Mouse (Mus musculus): ENCODE results near the gene Top3b. TPM values are rescaled to one million over a fixed set of nuclear protein-coding genes. Genes with fewer than 3 reads are reported as not detected.
"Not testable (repeated sequence)": the region's sequence is repeated elsewhere in the genome, so short reads cannot be mapped to it uniquely, and the experiment has no call there.

The Top3b gene
- total RNA-seq (2021), result 10 to 100 TPM; 83.5 to 93.2 TPM
- long read RNA-seq, experiment 1, transcript Top3b-201 (18 exons, 3,073 nt), result major isoform, 6 of 36 reads
- long read RNA-seq, experiment 1, partial matches to known transcripts, result 5 of 36 reads
- long read RNA-seq, experiment 1, other reads (novel, unspliced or antisense), result 24 of 36 reads
- long read RNA-seq, experiment 2, transcript Top3b-201 (18 exons, 3,073 nt), result major isoform, 12 of 84 reads
- long read RNA-seq, experiment 2, partial matches to known transcripts, result 9 of 84 reads
- long read RNA-seq, experiment 2, other reads (novel, unspliced or antisense), result 58 of 84 reads

DNA sequence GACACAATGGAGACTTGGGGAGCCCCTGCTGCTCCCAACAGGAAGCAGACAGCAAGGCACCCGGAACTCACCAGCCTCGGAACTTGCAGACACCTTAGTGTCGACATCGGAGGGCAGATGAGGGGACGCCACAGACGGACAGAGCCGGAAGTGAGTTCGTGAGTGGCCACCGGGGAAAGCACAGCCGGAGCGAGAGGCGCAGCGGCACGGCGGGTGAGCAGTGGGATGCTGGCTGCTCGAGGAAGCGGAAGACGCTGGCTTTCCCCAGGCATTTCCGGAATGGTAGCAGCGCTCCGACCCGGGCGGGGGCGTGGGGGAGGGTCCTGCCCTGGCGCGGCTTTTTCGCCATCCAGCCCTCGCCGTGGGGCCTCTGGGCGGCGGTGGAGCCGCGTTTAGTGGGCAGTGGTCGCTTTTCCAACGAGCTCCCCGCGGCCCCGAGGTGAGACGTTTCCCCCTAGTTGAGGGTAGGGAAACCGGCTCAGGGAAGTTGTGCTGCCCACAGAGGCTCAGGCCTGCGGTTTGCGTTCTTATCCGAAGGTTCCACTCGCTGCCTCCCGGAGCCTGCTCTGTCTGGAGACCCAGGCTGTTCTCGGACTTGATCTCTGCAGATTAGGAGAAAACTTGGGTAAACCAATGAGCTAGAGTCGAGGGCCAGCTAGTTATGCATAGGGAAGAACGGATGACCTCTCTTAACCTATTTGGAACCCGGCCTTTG lies at the start of gene Top3b, which contains the start of gene Vpreb1:
TSS of gene Top3b (plus strand) at position 120 of the 715 bp plus-strand sequence.
TSS of gene Vpreb1 (minus strand) at position 227 of the 715 bp plus-strand sequence.
- DNase-seq (ENCODE audit: low spot score in 2 of 2), result peak; percentile 60 to 79

DNA sequence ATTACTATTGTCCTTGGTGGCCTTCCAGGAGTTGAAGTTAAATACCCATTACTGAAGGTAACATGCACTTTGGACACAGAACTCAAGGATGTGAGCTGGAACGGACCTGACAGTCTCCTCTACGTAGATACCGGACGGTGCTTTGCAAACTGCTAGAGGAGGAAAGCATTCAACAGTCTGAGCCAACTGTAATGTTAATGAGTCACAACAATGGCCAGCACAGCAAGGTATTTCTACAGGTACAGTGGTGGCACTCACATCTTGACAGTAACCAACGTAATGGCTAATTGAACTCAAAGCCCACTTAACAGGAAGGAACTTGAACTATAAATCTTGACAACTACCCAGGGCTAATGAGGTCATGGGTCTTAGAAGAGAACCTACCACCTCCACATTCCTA lies 45.1 kb upstream of the Top3b start:
- DNase-seq (ENCODE audit: low spot score in 2 of 2), result no peak

DNA sequence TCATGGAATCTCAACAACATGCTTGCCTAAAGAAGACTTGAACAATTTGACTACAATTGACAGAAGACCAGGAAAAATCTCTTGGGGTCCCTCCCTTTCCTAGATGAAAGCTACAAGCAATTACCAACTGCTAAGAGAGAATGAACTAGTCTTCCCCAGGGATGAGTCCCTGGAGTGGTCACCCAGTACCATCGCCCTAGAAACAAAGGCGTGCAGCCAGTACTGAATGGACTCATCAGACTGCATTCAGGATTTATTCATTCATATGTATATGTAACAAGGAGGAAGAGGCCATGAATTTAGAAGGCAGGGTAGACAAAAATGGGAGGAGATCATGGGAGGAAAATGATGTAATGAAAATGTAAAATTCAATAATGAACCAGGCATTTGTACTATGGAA lies 44.3 kb upstream of the Top3b start:
- DNase-seq (ENCODE audit: low spot score in 2 of 2), result no peak

DNA sequence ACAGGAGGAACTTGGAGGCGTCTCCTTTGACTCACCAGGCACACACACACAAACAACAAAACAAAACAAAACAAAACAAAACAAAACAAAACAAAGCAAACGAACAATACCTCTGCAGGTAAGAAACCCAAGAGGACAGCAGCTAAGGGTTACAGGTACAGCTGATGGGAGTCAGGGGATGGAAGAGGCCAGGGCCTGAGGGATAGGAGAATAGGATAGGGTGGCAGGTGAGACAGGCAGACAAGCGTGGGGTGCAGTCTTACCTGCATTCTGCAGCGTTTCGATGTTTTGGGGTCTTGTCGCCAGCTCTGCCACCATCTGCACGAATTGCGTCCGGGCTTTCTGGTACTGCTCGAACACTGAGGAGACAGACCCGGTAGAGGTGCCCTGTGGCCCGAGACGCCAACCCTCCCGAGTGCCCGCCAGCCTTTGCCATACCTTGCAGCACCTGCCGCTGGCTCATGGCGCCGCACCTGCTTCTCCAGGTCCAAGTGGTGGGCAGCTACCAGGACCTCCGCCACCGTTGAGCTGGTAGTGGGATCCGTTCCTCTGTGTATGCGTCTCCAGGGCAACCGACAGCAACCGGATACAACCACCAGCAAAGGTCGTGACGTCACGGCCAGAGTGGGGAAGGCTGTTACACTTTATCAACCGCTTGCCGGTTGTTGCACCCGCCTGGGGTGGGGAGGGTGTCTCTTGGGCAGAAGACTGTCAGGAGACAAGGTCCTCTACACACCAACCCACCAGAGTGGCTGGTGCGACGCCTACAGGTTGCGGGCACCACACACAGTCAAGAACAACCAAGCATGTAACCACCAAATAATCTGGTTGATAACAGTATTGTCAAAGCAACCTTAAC lies 41.5 kb upstream of the Top3b start, which contains the start of gene Spag6l:
TSS of gene Spag6l (minus strand) at position 700 of the 859 bp plus-strand sequence.
- peak in 1 of 2 experiments; percentile 16 for DNase-seq (ENCODE audit: low spot score in 2 of 2)

DNA sequence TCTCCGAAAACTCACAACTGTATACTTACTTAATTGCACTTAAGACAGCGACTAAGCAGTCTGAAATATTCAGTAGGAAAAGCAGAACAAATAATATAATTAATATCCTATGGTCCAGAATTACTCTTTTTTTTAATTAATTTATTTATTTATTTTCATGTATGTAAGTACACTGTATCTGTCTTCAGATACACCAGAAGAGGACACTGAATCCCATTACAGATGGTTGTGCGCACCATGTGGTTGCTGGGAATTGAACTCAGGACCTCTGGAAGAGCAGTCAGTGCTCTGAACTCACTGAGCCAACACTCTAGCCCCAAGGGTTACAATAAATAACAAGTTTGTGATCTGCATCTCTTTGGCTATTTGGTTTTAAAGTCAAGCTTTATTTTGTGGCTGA lies 40.9 kb upstream of the Top3b start:
- DNase-seq (ENCODE audit: low spot score in 2 of 2), result no peak

DNA sequence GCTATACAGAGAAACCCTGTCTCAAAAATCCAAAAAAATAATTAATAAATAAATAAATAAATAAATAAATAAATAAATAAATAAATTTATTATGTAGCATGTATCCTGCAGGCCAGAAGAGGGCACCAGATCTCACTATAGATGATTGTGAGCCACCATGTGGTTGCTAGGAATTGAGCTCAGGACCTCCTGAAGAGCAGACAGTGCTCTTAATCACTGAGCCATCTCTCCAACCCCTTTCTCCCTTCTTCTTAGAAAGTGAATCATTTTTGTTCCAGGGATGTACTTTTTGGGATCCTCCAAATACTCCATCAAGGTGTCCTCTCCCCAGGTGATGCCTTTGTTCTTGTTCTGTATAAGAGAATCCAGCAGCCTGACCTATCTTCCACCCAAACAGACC lies 21.3 kb upstream of the Top3b start:
- DNase-seq (ENCODE audit: low spot score in 2 of 2), result no peak

DNA sequence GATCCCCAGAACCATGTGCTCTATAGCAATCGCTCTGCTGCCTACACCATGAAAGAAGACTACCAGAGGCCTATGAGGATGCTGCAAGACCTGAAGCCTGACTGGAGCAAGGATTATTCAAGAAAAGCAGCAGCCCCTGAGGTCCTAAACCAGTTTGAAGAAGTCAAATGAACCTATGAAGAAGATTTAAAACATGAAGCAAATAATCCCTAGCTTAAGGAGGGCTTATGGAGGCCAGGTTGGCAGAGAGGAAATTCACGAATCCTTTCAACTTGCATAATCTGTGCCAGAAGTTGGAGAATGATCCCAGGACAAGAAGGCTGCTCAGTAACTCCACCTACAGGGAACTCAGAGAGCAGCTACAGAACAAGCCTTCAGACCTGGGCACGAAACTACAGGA lies 18.1 kb upstream of the Top3b start:
- DNase-seq (ENCODE audit: low spot score in 2 of 2), result no peak

DNA sequence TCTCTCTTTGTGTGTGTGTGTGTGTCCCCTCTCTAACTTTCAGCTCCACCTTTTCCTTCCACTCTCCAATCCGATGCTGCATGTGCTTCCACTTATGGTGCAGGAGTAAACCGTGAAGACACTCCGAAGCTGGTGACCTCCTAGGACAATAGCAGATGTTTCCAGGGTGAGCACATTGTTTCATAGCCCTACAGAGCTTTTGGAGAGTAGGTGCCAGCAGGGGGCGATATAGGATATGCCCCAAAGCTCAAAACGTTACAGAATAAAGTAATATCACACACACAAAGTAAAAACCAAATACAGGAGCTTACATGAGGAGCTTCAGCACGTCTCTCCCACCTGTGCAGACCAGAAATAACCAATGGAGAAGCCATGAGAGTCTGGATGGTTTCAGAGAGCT lies 15.7 kb upstream of the Top3b start:
- no peak for DNase-seq (ENCODE audit: low spot score in 2 of 2)

DNA sequence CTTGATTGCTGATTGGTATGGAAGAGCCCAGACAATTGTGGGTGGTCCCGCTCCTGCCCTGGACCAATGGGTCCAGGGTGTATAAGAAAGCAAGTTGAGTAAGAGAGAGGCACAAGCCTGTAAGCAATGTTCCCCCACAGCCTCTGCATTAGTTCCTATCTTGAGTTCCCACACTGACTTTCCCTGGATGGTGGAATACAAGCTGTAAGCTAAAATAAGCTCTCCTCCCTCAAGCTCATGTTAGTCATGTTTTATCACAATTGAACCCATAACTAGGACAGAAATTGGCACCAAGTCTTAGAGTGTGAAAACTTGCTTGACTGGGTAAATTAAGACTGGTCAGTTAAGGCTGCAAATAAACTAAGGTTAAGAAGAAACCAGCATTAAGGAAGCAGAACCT lies 15.0 kb upstream of the Top3b start:
- no peak for DNase-seq (ENCODE audit: low spot score in 2 of 2)

DNA sequence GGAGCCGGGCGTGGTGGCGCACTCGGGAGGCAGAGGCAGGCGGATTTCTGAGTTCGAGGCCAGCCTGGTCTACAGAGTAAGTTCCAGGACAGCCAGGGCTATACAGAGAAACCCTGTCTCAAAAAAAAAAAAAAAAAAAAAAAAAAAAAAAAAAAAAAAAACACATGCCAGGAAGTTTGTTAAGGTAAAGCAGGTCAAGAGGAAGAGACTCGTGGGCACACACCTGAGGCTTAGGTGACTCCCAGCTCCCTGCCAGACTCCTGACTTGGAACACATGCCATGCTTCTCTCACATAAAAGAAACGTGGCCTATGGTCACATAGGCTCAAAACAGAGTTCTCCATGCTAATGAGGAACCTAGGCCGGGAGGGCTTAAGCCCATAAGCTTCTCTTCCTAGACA lies 14.5 kb upstream of the Top3b start:
- DNase-seq (ENCODE audit: low spot score in 2 of 2), result not testable (repeated sequence)

DNA sequence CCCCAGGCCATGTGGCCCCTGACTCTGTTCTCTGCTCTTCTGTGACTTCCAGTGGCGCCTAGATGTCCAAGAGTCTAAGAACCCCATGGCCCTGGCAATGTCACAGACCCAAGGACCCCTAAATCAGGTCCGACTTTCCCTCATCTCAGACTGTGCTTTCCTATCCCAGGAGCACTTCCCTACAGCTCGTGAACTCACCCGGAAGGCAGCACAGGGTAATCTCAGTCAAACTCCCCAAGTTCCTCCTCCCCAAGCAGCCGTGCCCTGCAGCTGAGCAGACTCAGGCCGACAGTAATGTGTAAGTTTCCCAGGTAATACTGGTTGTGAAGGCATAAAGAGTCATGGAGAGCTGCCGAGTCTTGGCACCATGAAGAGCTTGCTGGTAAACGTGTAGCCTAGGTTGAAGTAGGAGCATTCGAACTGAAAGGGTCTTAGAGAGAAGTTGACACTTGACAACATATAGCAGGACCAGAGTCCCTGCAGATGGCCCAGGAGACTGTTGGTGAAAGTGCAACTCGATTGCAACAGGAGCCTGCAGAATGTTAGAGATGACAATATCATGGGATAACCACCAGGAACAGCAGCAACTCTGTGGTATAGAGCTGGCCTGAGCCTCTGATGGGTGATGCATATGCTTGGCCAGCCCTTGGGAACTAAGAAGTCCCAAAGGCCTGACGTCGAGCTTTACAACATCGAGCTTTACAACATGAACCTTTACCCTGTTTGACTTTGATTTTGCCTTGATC lies 13.6 kb upstream of the Top3b start:
- DNase-seq (ENCODE audit: low spot score in 2 of 2), result no peak

DNA sequence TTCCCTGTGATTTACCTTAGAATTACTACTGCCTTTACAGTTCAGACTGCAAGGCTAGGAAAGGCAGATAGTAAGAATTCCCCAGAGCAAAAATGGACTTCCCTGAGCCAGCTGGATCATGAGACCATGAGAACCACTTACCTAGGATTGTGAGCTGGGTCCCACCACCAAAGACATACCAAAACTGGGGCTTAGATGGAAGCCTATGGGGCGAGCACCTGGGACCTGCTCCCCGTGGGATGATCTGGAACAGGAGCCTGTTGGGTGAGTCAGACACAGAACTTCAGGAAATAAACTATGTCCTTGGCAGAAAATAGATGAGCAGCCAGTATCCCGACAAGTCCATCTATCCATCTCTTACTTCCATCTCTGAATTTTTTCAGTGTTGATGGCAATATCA lies 8.2 kb upstream of the Top3b start:
- no peak for DNase-seq (ENCODE audit: low spot score in 2 of 2)

DNA sequence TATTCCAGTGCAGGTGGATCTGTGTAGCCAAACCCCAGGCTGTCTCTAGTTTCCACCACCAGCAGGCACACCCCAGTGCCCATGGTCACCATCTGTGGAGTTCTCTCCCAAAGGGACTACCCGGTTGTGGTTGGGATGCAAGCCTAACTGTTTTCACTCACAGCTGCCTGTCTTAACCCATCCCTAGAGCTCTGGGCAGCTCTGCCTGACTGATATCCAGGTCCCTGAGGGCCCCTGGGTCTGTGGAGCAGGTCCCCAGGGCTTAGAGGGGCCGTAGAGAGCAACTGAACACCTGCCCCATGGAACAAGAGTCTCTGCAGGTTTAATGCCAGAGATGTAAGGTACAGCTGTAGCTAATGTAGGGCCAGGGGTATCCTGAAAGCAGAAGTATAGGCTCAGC lies 6.6 kb upstream of the Top3b start, which contains the start of gene Igll1:
TSS of gene Igll1 (minus strand) at position 8 of the 400 bp plus-strand sequence.
- no peak for DNase-seq (ENCODE audit: low spot score in 2 of 2)

DNA sequence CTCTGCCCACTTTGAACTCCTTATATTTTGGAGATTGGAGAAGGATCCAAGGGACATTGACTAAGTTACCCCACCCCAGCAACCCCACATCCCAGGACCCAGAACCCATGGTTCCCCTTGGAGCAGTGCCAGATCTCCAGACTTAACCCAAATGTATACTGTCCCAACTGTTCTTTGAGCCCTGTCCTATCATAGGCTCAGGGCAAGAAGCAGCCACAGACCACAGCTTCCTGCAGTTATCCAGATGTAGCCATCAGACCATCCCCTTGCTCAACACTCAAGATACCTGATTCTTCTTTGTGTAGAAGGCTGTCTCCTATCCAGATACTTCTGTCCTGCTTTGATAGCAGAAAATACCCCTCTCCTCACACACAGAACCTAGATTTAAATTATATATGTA lies 5.3 kb upstream of the Top3b start:
- DNase-seq (ENCODE audit: low spot score in 2 of 2), result no peak

DNA sequence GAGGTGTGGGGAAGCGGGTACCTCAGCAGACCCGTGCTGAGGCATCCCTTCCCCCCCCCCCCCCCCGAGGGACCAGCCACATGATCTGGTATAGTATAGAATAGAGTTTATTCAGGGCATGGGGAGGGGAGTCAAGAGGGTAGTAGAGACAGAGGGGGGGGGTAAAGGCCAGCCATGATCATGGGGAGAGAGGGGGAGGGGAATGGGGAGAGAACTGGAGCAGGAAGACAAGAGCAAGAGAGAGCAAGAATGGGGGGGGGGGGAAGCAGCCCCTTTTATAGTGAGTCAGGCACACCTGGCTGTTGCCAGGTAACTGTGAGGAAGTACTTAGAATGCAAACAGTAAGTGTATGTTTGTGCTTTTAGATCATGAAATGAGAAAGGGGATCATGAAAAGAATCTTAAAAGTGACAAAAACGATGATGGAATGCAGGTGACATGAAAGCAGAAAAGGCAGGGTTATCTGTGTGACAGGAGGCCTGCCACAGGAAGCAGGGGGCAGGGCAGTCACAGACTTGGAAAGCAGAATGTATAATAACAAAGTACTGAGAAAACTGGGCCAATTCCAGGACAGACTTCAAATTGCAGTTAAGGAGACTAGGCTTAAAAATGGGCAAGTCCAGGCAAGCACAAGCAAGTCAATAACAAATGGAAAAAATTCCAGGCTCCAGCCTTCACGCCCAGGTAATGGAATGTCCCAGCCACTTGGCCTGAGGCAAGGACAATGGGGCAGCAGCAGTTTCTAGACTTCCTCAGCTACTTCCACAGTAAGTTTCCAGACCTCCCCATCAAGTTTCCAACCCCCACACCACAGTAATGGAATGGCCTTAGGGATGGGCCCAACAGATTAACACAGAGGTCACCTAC lies 4.6 kb upstream of the Top3b start:
- no peak for DNase-seq (ENCODE audit: low spot score in 2 of 2)

DNA sequence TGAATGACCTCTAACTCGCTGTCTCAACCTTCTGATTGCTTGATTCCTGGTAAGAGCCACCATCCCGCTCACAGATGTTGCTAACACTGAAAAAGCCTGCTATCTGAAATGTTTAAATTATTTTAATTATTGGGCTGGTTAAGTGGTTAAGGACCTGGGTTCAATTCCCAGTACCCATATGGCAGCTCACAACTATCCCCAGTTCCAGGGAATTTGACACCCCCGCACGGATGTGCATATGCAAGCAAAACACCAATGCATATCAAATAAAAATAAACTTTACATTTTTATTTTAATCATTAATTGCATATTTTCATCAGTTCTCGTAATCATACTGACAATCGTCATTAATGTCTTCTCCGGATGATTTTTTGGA lies 307 bp upstream of the Top3b start:
- DNase-seq (ENCODE audit: low spot score in 2 of 2), result no peak

DNA sequence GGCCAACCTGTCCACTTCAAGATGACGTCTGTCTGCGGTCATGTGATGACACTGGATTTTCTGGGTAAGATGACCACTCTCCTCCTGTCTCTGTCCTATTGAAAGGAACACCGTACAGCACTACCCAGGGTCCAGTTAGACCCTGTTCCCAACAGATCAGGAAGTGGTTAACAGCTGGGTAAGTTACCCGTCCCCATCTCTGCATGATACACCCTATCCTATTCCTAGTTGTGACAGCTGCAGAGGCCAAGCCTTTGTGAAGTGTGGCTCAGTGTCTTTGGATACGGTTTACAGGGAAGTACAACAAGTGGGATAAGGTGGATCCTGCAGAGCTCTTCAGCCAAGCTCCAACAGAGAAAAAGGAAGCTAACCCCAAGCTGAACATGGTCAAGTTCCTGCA lies 8.5 kb downstream of the Top3b start:
- DNase-seq (ENCODE audit: low spot score in 2 of 2), result no peak

DNA sequence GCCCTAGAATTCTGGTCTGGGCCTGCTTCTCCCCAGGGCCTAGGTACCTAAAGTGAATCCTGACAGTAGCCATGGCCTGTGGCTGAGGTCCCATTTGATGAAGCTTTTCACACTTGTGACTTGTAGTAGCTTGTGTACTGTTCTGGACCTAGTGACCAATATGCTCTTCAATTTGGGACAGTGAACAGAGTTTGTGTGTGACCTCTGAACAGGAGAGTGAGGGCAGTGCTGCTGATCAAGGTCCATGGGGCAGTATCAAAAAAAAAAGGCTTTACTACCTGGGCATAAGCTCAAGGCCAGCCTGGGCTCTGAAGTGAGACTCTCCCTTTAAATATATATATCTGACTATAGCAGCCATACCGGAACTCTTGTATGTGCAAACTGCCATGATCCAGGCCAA lies 17.8 kb downstream of the Top3b start:
- no peak for DNase-seq (ENCODE audit: low spot score in 2 of 2)

DNA sequence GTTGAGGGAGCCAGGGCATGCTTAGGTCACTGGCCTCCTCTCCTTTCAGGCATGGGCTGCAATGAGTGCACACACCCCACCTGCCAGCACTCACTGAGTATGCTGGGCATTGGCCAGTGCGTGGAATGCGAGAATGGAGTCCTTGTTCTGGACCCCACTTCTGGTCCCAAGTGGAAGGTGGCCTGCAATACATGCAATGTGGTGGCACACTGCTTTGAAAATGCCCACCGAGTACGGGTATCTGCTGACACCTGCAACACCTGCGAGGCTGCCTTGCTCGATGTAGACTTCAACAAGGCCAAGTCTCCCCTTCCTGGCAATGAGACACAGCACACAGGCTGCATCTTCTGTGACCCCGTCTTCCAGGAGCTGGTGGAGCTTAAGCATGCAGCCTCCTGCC lies 21.8 kb downstream of the Top3b start:
- DNase-seq (ENCODE audit: low spot score in 2 of 2), result no peak

DNA sequence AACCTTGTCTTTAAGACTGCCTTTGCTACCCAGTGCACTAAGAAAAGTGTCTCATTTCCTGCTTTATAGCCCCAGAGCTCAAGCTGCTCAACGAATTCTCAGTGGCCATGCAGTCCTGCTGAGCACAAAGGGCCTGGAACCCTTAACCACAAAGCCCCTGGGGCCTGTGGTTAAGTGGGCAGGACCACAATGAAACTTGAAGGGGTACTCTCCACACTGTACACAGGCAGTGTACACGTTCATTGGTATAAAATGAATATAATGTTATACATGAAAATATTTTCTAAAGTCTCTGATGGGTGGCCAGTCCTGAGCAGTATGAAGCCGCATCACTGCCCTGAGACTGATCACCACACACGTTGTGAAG lies 25.5 kb downstream of the Top3b start:
- no peak for DNase-seq (ENCODE audit: low spot score in 2 of 2)
